Mouse (Mus musculus) heart, postnatal 10 days (tissue): ENCODE results near the gene Cux2. TPM values are rescaled to one million over a fixed set of nuclear protein-coding genes. Genes with fewer than 3 reads are reported as not detected.

ENCODE experiments used
- DNase-seq, 2 experiments: peaks; one replicate each; pipeline ENCODE4 v3.0.0; 2021
- intact Hi-C: fragments of 180-260 bp; cut with DNase I; formaldehyde crosslinking; loops from one replicate; pipeline ENCODE4 v1.15.1; 2025
- total RNA-seq, 2 experiments: library from RNA; stranded (reverse); gene quantifications; 2 replicates each; pipeline ENCODE4 v1.2.3; 2021

The Cux2 gene
- total RNA-seq, 2 experiments from 2014 or later = 13.1 to 17.5 TPM

DNA sequence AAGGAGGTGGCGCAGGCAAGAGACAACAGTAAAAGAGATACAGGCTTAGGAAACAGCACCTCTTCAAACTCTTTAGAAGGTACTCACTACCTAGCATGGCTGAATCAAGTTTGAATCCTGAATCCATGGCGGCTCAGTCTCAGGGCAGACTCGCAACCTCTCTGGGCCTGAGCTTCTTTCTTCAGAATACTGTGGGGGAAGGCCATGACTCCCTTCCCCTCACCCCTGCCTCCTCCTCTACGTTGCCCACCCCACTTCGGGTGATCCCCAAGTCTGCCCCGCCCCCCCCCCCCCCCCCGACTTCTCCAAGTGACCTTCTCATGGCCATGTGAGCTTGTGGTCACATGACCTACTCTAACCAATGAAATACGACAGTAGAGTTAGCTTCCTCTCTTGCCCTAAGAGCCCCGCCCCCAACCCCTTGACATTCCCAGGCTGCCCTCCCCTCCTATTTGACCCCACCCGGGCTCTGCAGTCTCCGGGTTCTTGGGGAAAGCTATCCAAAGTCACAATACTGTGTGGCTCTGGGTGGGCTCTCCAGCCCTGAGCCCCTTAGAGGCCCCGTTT lies 10.9 kb upstream of the Cux2 start:
- DNase-seq = no peak
- intact Hi-C loops = no loop called here

DNA sequence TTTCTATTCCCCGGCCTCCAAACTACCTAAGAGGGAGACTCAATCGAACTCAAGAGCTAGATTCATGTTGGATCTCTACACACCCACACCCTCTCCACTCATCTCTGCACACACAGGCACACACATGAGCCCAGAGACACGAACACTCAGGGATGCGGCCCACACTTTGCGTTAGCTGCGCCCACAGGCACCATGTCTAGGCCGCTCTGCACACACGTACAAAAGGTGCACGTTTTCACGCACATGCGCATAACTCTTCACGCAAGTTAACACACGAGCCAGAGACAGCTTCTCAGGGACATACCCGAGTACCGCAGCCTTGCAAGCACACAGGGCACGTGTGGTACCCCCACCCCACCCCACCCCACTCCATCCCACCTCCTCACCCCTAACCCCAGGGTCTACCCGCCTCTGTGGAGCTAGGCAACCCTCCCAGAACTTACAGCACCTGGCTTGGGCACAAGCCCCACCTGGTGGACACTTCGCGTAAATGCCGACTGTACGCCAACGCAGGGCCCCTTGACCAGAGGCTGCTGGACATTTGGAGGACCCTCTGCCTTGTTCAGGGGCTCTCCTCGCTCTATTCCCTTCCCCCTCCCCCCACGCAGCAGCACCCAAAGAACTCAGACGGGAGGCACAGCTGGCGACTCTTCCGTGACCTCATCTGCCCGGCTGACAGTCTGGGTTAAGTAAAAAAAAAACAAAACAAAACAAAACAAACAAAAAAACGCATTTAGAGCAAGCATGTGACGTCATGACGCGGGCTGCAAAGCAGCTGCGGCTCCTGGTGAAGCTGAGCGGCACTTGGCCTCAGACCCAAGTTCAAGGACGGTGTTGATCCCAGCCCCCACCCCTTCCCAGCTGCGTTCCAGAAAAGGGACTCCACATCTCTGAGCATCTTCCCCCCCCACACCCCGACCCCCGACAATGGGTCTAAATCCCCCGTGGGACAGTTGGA lies 9.4 kb upstream of the Cux2 start:
- DNase-seq = peak; percentile 74 to 80

DNA sequence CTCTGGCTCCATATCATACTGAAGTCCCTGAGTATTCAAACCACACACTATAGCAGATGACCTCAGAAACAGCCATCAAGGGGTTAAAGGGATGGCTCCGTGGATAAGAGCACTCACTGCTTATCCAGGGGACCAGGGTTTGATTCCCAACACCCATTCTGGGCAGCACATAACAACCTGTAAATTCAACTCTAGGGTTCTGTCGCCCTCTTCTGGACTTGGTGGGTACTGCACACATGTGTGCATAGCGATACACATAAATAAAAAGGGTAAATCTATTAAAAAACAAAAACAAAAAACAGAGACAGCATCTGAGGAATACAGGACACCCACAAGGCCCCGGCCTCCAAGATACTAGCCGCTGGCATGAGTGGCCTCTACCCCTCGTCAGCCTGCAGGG lies 7.7 kb upstream of the Cux2 start:
- DNase-seq = no peak
- intact Hi-C loops = loop anchor here (1.0 to 5.0 kb wide), 2 partner anchors 110 to 185 kb away; no protein-coding TSS in a partner anchor

More for the DNA sequence above, 9.4 kb upstream of the Cux2 start:
- intact Hi-C loops = loop anchor here (5.0 kb wide), 1 partner anchor 112 kb away; no protein-coding TSS in a partner anchor

DNA sequence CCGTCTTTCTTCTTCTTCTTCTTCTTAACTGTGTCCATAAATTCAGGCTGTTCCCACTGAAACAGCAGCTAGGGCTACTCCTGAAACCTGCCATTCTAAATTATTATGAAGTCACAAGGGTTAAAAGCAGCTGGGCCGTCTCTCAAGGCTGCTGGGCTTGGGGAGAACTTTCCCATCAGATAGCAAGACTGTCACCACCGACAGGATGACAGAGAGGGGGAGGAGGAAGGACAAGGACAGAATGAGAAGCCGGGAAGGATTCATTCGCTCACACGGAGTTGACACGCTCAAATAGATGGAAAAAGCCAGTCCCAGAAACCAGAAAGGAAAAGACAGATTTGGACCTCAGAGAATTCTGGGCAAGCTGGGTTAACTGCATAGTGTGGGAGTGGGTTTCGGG lies 6.7 kb upstream of the Cux2 start:
- no peak for DNase-seq

DNA sequence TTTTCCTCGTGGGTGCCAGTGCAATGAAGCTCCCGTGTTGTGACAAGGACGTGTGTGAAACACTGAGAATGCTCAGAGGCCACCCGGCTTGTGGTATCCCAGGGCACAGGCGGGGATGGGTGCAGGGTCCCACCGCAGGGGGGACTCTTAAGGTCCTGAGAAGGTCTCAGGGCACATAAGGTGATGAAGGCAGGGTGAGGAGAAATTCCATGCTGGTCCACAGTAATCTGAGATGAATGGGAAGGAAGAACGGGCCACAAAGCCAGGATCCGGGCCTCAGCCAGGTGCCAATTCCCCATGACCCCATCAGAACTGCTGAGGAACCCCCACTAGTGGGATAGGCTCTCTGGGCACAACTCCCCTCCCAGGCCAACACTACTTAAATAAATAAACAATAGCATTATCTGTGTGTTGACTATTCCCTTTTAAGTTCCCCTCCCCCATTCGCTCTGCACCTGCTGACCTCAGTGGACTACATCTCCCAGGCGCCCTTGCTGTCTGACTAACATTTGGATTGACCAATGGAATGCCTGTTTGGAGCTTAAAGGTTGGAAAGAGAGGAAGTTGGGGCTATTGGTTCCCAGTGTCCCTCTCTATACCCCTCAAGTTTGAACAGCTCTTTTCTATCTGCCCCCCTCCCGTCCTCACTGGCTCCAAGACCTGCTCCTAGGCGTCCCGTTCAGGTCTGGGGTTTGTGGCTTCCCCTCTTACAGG lies 4.4 kb upstream of the Cux2 start:
- peak; percentile 65 to 78 for DNase-seq
- intact Hi-C loops = no loop called here

More for the DNA sequence above, 6.7 kb upstream of the Cux2 start:
- intact Hi-C loops = loop anchor here (5.0 kb wide), 1 partner anchor 109 kb away; no protein-coding TSS in a partner anchor

DNA sequence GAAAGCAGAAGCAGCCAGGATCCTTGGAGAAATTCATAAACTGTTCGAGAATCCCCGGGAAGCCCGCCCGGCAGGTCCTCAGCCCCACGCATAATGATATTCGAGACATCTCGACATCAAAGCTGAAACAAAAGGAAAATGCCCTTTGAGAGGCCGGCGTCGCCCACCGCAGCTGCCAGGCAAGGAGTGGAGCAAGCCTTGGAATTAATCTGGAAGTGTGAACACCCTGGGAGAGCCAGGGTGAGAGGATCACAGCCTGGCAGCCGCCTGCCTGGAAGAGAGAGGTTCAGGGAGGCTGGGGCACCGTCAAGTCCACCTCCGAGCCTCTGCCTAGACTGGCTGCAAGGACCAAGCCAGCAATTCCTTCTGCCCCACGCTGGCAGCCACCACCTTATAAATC lies 3.7 kb upstream of the Cux2 start:
- intact Hi-C loops = no loop called here
- DNase-seq = no peak

DNA sequence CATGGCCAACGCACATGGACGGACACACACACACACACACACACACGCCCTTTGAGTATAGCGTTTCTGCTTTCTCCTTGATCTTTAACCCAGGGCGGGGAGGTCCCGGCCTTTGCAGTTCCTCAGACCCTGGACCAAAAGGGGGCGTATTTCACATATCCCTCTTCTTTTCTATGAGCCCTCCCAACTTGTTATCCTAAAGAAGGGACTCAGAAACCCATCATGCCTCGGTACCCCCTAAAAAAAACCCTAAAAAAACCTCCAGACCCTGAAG lies 867 bp upstream of the Cux2 start:
- intact Hi-C loops = loop anchor here (1.0 kb wide), 1 partner anchor 39 kb away; no protein-coding TSS in a partner anchor
- DNase-seq = no peak

DNA sequence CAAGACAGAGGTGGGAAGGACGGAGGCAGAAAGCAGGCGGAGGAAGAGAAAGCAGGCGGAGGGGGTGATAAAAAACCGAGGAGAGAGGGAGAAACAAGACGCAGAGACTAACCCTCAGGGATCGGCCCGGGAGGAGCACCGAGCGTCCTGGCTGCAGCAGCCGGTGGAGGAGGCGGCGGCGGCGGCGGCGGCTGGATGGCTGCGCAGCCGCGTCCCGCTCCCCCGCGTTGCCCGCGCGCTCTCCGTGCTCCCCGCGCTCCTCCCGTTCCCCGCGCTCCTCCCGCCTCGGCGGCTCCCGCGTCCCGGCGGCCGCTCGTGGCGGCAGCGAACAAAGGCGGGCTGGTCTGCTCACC lies 262 bp downstream of the Cux2 start:
- intact Hi-C loops = loop anchor here (1.0 kb wide), 1 partner anchor 40 kb away; no protein-coding TSS in a partner anchor
- DNase-seq = peak; percentile 69 to 70

DNA sequence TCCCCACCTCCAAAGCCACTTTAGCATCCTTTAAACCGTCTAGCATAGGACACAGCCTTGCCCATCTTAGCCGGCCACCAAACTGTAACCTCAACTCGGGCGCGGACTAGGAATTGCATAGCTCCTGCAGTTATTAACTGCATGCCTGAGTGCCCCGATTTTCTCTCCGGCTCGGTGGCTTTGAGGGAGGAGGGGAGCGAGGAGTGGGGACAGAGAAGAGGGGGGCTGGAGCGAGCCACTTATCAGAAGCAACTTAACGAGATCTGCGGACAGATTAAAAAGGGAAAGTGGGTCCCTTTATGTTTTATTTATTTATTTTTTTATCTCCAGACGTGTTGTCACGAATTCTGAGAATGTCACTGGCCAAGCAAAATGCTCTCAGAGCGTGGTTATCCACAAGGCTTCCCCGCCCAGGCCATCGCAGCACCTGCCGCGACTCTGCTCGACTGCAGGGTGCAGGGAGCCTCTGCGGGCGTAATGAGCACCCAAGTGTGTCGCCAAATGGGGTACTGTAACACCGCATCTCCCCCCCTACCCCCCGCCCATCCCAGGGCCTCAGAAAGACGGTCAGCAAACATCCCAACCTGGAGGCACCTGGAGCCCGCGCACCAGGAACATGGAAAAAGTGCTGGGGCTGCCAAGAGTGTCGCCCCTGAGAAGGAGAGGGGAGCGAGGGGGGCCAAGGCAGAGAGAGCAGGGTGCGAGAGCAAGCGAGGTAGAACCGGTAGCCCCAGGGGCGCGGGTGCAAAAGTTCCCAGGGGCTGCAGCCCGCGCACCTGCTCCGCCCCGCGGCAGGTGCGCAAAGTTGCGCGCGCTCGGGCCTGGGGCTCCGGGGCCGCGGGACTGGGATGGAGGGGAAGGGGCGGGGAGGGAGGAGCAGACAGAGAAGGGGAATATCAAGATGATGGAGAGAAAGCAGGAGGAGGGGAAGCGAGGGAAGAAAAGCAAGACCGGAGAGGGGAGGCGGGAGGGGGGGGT lies 927 bp downstream of the Cux2 start:
- no peak for DNase-seq
- intact Hi-C loops = no loop called here

DNA sequence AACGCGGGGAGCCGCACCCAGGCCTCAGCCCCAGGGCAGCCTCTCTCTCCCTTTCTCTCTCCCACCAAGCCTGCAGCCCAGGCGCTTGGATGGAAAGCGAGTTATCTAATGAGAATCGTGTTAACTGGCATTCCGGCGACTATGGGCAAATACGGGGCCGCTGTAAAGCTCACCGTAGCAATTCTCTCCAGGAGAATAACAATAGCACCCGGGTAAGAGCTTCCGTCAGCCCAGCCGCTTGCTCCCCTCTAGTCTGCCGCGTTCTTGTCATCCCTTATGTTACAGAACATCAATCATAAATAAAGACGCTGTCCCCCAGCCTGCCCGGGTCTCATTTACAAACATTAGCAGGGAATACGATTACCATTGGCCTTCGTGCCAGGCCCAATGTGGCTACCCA lies 1.6 kb downstream of the Cux2 start:
- DNase-seq = no peak
- intact Hi-C loops = no loop called here

DNA sequence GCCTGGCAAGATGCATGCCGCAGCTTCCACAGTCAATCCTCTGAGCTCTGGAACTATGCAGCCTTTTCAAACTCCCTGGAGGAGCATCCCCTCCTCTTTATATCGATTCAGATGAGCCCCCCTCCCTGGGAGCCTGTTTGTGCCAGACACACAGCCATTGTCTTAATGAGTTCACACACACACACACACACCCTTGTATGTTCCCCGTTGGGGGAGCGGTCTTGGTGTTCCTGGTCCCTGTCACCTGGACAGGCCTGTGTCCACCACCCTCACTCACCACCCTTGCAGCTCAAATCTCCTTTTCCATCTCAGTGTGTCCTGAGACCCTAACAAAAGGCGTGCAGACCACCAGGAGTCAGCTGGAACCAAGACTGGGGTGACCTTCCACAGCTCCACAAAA lies 2.1 kb downstream of the Cux2 start:
- no peak for DNase-seq
- intact Hi-C loops = no loop called here

DNA sequence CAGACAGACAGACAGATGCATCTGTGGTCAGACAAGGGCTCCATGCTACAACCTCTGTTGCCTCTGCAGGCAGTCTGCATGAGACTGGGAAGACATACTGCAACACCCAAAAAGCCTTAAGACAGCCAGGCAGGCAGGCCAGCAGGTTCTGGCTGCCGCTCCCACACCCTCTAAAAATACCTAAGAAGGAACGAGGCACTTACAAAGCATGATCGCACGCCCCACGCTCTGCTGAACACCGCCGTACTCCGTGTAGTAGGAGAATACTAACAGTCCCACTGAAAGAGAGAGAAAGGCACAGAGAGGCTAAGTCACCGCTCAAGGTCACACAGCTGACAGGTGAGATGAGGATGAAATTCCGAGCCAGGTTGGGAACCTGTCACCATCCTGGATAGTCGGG lies 6.3 kb downstream of the Cux2 start:
- no peak for DNase-seq
- intact Hi-C loops = loop anchor here (5.0 kb wide), 1 partner anchor 41 kb away; no protein-coding TSS in a partner anchor

DNA sequence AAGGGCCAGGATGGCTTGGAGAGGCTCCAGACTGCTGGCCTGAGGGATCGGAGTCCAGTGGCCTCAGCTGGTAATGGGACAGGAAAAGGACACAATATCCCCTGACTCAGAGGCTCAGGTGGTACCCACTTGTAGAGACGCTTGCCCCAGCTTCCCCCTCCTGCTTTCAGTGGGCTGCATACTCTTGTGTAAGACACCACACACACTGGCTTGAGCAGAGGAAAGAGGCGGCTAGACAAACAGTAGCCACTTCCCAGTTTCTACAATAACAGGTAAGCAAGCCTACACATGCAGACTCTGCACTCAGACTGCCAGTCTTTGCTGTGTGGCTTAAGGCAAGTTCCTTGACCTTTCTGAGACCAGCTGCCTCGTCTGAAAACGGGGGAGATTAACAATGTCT lies 14.6 kb downstream of the Cux2 start:
- intact Hi-C loops = no loop called here
- no peak for DNase-seq

DNA sequence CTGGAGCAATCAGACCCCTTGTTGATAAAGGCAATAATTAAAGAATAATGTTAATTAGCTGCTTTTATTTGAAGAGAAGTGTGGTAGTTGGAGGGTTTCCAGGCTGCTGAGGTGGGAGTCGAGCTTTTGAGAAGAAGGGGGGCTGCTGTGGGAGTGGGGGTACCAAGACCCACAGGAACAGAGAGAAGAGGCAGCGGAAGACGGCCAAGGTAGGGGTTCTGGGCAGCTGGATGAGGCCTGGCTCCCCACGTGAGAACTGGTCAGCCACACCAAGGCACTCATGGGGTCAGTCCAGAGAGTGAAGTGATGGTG lies 16.8 kb downstream of the Cux2 start:
- no peak for DNase-seq
- intact Hi-C loops = no loop called here

DNA sequence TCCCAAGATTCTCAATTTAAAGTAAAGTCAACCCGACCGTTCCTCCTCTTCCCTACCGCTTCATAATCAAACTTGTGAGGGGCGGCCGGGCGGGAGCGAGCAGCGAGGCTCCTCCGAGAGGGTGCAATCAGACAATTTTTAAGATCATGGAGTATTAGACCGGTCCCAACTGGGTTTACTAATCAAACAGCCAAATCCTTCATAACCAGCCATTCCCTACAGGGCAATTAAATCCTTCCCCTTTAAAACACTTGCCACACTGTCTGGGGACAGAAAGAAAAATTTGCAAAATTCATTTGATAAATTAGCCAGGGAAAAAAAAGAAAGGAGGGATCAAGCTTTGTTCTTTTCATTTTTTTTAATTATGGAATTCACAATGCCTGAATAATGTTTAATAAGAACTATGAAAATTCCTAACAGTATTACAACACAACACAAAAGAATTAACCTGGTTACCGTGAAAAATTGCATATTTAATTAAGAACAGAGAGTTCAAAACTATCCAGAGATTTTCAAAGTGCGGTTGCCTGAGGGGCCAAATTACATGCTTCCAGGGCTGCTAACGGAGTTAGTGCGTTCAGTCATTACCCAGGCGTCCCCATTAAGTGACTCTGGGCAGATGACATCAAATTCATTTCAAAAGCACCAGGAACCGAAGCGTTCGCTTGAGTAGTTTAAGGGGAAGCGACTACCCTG lies 17.3 kb downstream of the Cux2 start:
- intact Hi-C loops = no loop called here
- no peak for DNase-seq

DNA sequence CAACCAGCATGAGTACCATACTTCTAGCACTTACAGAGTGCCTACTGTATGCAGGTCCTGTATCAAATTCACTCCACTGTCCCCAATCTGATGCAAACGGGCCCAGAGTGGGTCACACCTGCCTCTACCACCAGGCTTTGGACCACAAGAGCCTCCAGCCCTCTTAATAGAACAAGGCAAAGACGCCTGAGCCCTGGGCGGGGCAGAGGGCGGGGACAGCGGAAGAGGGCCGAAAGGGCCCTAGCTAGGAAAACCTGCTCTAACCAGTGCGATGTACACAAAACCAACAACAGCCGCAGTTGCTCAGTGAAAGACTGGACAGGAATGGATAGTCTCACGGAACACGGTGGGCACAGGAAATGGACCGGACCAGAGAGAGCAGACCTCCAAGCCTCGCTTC lies 18.8 kb downstream of the Cux2 start:
- DNase-seq = no peak
- intact Hi-C loops = no loop called here

DNA sequence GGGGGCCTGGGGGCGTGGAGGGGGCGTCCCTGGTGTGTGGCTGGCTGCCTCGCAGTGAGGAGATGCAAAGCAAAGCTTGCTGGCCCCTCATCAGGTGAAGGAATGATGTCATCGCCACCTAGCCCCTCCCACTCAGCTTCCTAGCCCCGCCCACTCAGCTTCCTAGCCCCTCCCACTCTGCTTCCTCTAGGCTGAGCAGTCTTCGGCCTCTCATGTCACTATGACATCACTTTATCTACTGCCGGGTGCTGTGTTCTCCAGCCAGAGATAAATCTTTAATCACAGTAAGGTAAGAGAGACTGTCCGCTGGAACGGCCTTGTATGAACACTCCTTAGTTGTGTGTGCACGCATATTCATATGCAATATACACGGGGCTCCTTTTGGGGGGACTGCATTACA lies 19.3 kb downstream of the Cux2 start:
- intact Hi-C loops = no loop called here
- DNase-seq = no peak

DNA sequence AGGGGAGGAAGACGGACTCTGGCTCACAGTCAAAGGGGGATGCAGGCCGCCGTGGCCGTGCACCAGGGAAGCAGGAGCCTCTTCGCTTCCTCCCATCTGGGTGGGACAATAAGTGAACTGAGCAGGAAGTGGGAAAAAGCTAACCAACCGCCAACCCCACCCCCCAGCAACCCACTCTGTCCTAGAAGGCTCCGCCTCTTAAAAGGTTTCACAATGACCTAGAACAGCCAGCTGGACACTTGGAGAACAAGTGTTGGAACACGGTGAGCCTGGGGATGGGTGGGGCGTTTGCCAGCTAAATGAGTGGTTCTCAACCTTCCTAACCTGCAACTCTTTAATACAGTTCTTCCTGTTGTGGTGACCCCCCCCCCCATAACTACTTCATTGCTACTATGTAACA lies 23.1 kb downstream of the Cux2 start:
- DNase-seq = no peak
- intact Hi-C loops = no loop called here

DNA sequence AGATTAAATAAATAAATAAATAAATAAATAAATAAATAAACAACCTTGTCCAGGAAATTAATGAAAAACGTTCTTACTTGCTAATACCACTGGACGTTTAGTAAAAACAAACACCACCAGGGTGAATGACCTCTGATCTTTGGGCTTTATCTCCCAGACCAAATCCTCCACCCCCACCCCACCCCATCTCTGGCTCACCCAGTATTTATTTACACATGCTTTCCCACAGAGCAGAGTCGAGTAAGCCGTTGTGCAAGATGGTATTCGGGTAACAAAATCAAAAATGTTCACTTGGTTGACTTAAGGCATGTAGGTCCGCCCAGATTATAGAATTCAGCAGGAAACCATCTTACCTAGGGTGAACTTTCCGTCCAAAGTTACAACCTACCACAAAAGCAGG lies 23.6 kb downstream of the Cux2 start:
- intact Hi-C loops = no loop called here
- DNase-seq = no peak

DNA sequence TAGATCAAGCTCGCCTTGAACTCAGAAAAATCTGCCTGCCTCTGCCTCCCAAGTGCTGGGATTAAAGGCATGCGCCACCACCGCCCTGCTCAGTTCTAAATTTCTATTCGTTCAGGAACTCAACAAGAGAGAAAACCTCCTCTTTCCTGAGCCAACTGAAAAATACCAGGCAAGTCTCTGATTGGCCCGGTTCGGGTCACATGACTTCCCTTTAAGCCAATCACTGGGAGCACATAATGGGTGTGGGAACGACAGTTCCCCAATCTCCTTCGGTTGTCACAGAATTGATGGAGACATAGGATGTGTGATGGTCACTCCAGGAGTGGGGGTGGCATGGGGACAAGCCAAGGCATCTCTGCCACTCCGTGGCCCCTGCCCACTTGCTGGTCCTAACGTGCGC lies 24.8 kb downstream of the Cux2 start:
- no peak for DNase-seq
- intact Hi-C loops = no loop called here
